Mouse (Mus musculus) cerebellum, adult 11 months (tissue): Measurements from ENCODE around the gene Mpv17l2.
A peak's percentile ranks its signal among the peaks of the same experiment; 100 is the strongest.

ENCODE experiments used
- DNase-seq: peaks from one replicate; pipeline ENCODE4 v3.0.0; 2022

Mpv17l2 gene

GRCm38 (mm10) chr8:70765838-70766570, 5.3 kb upstream of the Mpv17l2 start:
- no peak for DNase-seq

DNA sequence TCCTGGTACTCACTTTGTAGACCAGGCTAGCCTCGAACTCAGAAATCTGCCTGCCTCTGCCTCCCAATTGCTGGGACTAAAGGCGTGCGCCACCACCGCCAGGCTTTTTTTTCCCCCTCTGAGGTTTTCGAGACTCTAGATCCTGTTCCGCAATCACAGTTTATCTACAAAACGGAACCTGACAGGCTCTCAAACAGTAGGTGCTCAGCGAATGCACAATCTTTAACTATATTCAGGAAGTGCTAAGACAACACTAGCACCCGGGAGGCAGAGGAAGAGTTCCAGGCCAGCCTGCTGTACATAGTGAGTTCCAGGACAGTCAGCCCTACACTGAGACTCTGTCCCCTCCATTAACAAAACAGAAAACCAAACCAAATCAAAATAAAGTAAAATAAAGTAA, 4.6 kb upstream of the Mpv17l2 start:
- no peak for DNase-seq

DNA sequence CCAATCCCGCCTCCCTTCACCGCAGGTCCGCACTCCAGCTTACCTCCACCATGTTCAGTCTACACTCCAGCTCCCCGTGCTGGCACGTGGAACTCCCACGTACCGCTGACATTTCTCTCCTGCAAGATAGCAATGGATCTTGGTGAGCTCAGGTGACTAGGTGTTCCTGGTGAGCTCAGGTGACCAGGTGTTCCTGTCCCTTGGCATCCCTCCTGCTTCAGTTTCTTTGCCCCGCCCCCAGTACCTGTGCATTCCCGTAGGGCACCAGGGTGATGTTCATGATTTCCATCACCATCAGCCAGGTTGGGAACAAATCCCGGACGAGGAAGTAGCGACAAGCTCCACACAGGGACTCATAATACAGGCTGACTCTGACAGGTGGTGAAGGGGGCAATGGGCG, 3.9 kb upstream of the Mpv17l2 start:
- DNase-seq: no peak

- DNase-seq: no peak
These were observed 3.3 kb upstream of the Mpv17l2 start for GRCm38 (mm10) chr8:70764026-70764425.

- peak; percentile 60 for DNase-seq
These were observed 2.6 kb upstream of the Mpv17l2 start for GRCm38 (mm10) chr8:70763354-70763753.

GRCm38 (mm10) chr8:70762118-70762517, 1.4 kb upstream of the Mpv17l2 start:
- peak; percentile 23 for DNase-seq

DNA sequence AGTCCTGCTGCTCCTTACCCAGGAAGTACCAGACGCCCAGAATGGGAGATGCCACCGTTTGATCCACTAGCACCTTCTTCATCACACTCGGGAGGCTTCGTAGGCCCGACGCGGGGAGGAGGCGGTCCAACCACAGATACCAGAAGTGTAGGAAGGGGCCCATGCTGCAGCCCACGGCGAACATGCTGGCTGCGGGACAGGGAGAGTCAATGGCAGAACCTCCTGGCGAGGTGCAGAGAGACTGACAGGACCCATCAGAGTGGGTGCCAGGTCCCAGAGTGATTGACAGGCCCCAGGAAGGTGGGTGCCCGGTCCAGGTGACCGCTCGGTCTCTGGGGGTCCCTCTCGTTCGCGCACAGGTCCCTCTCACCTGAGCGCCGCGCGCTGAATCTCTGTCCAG, 396 bp downstream of the Mpv17l2 start:
- no peak for DNase-seq

GRCm38 (mm10) chr8:70758616-70759561, 1.9 kb downstream of the Mpv17l2 start:
- peak; percentile 52 for DNase-seq

GRCm38 (mm10) chr8:70758308-70758615, 2.5 kb downstream of the Mpv17l2 start:
- DNase-seq: peak; percentile 30

DNA sequence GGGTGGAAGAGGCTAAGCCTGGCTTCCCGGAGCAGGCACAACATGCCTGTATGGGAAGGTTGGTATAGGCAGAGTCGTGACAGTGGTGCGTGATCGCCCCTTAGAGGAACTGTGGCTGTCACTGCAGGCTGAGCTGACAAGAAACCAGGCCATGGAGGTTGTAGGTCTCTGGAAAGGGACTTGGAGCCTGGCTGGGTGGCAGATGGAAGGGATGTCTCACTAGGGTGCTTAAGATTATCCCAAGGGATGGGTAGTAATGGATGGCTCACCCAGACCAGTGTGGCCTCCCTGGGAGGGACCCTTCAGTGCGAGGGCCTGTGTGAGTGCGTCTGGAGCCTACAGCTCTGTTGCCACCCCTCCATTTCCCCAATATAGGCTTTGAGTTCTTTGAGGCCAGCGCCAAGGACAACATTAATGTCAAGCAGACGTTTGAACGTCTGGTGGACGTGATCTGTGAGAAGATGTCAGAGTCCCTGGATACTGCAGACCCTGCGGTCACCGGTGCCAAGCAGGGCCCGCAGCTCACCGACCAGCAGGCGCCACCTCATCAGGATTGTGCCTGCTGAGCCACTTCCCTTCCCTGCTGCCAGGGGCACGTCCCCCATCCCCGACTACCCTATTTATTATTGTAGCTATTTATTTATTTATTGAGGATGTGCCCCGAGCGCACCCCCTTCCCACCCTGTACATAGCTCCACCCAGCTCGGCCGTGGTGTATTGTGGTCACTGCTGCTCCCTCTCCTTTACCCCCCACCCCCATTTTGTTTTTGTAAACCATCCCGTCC, 3.0 kb downstream of the Mpv17l2 start:
- peak; percentile 37 for DNase-seq

- no peak for DNase-seq
These were observed 4.2 kb downstream of the Mpv17l2 start for GRCm38 (mm10) chr8:70756476-70757040.

DNA sequence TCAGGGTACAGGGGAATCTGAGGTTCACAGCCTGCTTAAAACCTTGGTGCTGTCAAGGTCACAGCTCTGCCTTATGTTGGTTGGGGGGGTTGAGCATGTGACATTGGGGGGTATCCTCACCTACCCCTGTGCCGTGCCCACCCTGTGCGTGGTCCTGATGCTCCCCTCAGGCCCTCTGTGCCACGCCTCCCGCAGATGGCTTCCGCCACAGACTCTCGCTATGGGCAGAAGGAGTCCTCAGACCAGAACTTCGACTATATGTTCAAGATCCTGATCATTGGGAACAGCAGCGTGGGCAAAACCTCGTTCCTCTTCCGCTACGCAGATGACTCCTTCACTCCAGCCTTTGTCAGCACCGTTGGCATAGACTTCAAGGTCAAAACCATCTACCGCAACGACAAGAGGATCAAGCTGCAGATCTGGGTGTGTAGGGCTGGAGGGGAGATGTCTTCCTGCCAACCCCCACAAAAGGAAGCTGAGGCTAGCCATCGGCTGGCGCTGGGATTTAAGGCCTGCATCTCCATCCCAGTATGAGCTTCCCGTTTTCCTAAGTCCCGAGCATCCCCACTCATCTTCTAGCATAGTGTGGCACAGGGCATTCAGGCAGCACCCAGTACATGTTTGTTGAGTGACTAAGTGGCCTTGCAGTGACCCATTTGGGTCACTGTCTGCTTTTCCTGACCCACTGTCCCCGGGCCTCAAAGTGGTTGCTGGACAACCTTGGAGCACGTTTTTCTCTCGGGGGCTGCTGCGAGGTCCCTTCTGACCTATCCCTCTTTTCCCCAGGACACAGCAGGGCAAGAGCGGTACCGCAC, 4.9 kb downstream of the Mpv17l2 start:
- DNase-seq: no peak

- DNase-seq: peak; percentile 84
These were observed 5.7 kb downstream of the Mpv17l2 start for GRCm38 (mm10) chr8:70754871-70755660.

DNA sequence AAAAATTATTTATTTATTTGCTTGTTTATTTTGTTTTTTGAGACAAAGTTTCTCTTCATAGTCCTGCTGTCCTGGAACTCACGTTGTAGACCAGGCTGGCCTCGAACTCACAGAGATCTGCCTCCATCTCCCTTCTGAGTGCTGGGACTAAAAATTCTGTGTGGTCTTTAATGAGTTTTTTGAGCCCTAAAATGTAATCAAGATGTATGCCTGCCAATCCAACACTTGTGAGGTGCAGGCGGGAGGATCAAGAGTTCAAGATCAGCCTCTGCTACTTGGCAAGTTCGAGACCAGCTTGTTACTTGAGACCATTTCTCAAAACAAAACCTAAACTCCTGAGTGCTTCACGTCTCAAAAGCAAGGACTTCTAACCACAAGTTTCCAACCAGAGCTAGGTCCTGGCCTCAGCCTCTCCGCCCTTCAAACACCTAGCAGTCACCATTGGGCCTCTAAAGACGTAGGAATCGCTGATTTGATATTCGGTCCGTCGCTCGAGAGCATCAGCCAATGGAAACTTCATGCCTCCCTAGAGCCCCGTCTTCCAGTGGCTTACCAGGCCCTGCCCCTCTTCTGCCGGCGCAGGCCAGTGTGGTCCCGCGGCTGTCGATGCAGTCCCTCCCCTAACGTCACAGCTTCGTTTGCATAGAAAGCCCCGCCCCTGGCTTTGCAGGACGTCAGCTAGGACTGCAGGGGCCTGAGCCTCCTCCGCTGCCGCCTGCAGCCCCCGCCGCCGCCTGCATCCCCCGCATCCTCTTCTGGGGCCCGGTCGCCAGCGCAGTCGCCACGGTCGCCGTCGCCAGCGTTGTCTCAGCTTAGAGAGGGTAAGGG, 6.5 kb downstream of the Mpv17l2 start, which contains the start of gene Rab3a:
Gene Rab3a (plus strand): TSS at position 637 of the 828 bp plus-strand sequence.
- DNase-seq: peak; percentile 95

- DNase-seq: peak; percentile 49
These were observed 7.6 kb downstream of the Mpv17l2 start for GRCm38 (mm10) chr8:70753151-70753550.

DNA sequence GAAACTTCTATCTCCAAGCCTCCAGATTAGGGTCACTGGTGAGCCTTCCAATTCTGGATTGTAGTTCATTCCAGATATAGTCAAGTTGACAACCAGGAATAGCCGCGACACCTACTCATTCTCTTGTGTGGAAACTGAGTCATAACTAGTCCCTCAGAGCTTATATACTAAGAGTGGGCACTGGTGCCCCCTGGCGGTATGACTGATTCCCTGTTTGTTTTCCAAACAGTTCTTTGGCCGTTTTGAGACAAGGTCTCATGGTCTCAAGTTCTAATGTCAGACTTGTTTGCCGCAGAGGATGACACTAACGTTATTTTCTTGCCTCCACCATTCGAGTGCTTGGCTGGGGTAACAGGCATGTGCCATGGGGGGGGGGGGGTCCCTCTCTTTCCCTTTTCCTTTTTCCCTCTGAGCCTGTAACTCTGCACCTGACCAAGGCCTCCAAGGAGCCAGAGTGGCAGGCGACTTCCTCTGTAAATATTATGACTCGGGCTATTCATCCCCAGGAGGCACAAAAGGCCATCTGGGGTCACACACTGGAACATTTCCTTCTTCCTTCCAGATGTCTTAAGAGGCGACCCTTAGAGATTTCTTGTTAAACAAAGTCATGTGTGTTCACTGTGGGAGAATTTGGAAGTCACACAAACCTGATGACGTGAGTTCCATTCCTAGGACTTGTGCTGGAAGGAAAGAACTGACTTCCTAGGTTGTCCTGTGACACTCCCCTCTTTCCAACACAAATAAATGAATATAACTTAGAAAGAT, 8.6 kb downstream of the Mpv17l2 start:
- DNase-seq: peak; percentile 69

GRCm38 (mm10) chr8:70750128-70750680, 10.5 kb downstream of the Mpv17l2 start:
- DNase-seq: no peak

GRCm38 (mm10) chr8:70749097-70749674, 11.6 kb downstream of the Mpv17l2 start:
- DNase-seq: no peak
